Comparison of ENCODE assay signal across 10 mouse cellular contexts in the genomic region with DNA sequence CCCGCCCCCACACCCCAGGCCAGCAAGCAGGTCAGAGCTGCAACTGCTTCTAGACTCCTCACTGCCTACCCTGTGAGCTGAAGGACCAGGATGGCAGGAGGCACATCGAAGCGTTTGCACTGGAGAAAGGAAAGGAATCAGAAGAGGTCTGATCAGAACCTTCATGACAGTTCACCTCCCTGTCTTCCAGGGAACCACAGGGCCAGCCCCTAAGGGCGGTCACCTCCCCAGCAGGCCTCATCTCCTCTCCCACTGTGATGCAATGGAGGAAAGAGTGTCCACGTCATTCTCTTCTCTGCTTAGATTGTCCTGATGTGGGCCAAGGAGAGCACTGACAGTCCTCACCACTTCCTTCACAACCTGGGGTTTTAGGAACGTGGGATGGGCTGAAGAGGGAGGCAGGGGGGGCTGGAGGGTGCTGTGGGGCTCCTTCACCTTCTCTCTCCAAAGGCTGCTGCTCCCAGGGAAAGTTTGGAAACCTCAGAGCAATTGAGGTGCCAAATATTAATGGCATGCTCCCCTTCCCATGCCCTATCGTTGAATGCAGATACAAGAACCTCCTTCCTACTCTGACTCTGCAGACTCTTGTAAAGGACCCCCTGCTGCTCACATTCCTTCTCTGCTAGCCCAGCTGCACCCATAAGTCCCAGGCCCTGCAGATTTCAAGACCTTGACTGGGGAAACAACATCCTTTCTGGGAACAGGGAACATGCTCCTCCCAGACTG. TPM values are rescaled to one million over a fixed set of nuclear protein-coding genes. Genes with fewer than 3 reads are reported as not detected.
DNase-seq lines count a peak whose midpoint lies in the region; ATAC-seq and TF ChIP-seq lines count a peak whose summit lies in the region.
"Had no signal": no experiment of that assay in that cellular context is flagged by ENCODE, and none has a peak within 500 bp of the region (broad histone marks: within the 10 kb centered on the region; RNA-seq: fewer than 3 reads in every experiment).

No protein-coding gene starts in this region.

- H3K9me3 ChIP-seq in lung, embryonic 14.5 days (ENCODE audit: low read depth, low read length): no peaks in the 10 kb centered on the region
- no peaks in the 10 kb centered on the region for H3K9me3 ChIP-seq in midbrain, embryonic 10.5 days (replicated peaks)
- H3K9me3 ChIP-seq in forebrain, embryonic 11.5 days (ENCODE audit: control insufficient read depth, low read length): no peaks in the 10 kb centered on the region
- H3K9me3 ChIP-seq: forebrain, embryonic 12.5 days had no signal

- H3K4me1 ChIP-seq in lung, embryonic 14.5 days (ENCODE audit: insufficient read depth): no peaks in the 10 kb centered on the region
- no peaks in the 10 kb centered on the region for H3K4me1 ChIP-seq in lung, adult 2 months (ENCODE audit: control insufficient read depth, insufficient read depth, low read length)
- H3K4me1 ChIP-seq in midbrain, embryonic 10.5 days: 0 out of 2 replicates have a peak, but pooled peaks cover 4% of the 10 kb centered on the region
- no peaks in the 10 kb centered on the region for H3K4me1 ChIP-seq in forebrain, embryonic 11.5 days (replicated peaks; ENCODE audit: control insufficient read depth, insufficient read depth, low read length)
- H3K4me1 ChIP-seq: forebrain, embryonic 12.5 days had no signal

- no peak overlapping the region for H3K4me2 ChIP-seq in lung, embryonic 14.5 days
- no peak overlapping the region for H3K4me2 ChIP-seq in forebrain, embryonic 11.5 days (ENCODE audit: low read depth, low read length, severe bottlenecking)
- H3K4me2 ChIP-seq: forebrain, embryonic 12.5 days had no signal

- TF ChIP-seq POLR2A in lung, adult 2 months (IDR thresholded peaks at IDR 0.05; ENCODE audit: borderline replicate concordance, extremely low read depth, low read depth, low read length): no peak

- no peak for TF ChIP-seq CTCF in lung, embryonic 14.5 days (IDR thresholded peaks at IDR 0.05; ENCODE audit: low read depth)
- no peak for TF ChIP-seq CTCF in lung, adult 2 months (IDR thresholded peaks at IDR 0.05; ENCODE audit: insufficient read depth, low read length)

- H3K27ac ChIP-seq in lung, embryonic 14.5 days (ENCODE audit: low read depth): no peak overlapping the region
- H3K27ac ChIP-seq in midbrain, embryonic 10.5 days (replicated peaks): no peak overlapping the region
- no peak overlapping the region for H3K27ac ChIP-seq in forebrain, embryonic 11.5 days (ENCODE audit: low read depth, low read length)
- H3K27ac ChIP-seq: forebrain, embryonic 12.5 days had no signal

- no peak overlapping the region for H3K9ac ChIP-seq in lung, embryonic 14.5 days
- no peak overlapping the region for H3K9ac ChIP-seq in forebrain, embryonic 11.5 days (ENCODE audit: low read length)
- H3K9ac ChIP-seq: forebrain, embryonic 12.5 days had no signal

- WGBS in lung, embryonic 14.5 days: 71% methylated on average over 7 of the region's 7 CpGs
- 53% methylated on average over 7 of the region's 7 CpGs for WGBS in lung, adult 2 months
- WGBS in midbrain, embryonic 10.5 days: 73% methylated on average over 7 of the region's 7 CpGs
- WGBS in forebrain, embryonic 11.5 days: 76% methylated on average over 7 of the region's 7 CpGs

- ATAC-seq in lung, embryonic 14.5 days (ENCODE audit: insufficient read depth): peak; percentile 25; the same call in 1 of the 2 replicates
- ATAC-seq in hematopoietic stem cell, adult 5-6 weeks (replicated peaks in 1 of 2; ENCODE audit: insufficient read depth in 1 of 2, low FRiP score in 2 of 2, low TSS enrichment in 1 of 2, low read depth in 1 of 2, poor library complexity in 2 of 2, severe bottlenecking in 2 of 2): peak; percentile 6 to 41; a peak in 3 of 4 replicates
- ATAC-seq in forebrain, embryonic 11.5 days (replicated peaks; ENCODE audit: low FRiP score): no peak

- H3K4me3 ChIP-seq in lung, embryonic 14.5 days (ENCODE audit: low read depth, low read length): no peak overlapping the region
- no peak overlapping the region for H3K4me3 ChIP-seq in lung, adult 2 months (replicated peaks; ENCODE audit: extremely low read depth, low read depth, low read length)
- H3K4me3 ChIP-seq in midbrain, embryonic 10.5 days: no peak overlapping the region
- H3K4me3 ChIP-seq in forebrain, embryonic 11.5 days (ENCODE audit: low read depth, low read length): no peak overlapping the region
- H3K4me3 ChIP-seq: forebrain, embryonic 12.5 days had no signal

- H3K36me3 ChIP-seq in lung, embryonic 14.5 days (ENCODE audit: insufficient read depth): no peaks in the 10 kb centered on the region
- no peaks in the 10 kb centered on the region for H3K36me3 ChIP-seq in midbrain, embryonic 10.5 days
- no peaks in the 10 kb centered on the region for H3K36me3 ChIP-seq in forebrain, embryonic 11.5 days (ENCODE audit: control insufficient read depth, insufficient read depth, low read length)
- H3K36me3 ChIP-seq: forebrain, embryonic 12.5 days had no signal

- H3K27me3 ChIP-seq in lung, embryonic 14.5 days (ENCODE audit: insufficient read depth, low read length): no peaks in the 10 kb centered on the region
- no peaks in the 10 kb centered on the region for H3K27me3 ChIP-seq in midbrain, embryonic 10.5 days (ENCODE audit: low read depth, poor library complexity, severe bottlenecking)
- H3K27me3 ChIP-seq in forebrain, embryonic 11.5 days (ENCODE audit: control insufficient read depth, insufficient read depth, low read length): no peaks in the 10 kb centered on the region
- H3K27me3 ChIP-seq: forebrain, embryonic 12.5 days had no signal

- no peak for DNase-seq in lung, embryonic 14.5 days
- no peak for DNase-seq in lung, adult 2 months
- DNase-seq in lung, postnatal 36 days: peak; percentile 55
- peak; percentile 44 for DNase-seq in thymus, postnatal 4 days
- DNase-seq in midbrain, embryonic 10.5 days (ENCODE audit: low spot score): no peak
- no peak for DNase-seq in kidney, postnatal 4 days
- DNase-seq in forebrain, embryonic 11.5 days (ENCODE audit: low spot score): no peak
- DNase-seq: right cerebral cortex, postnatal 4 days had no signal

RNA-seq across cellular contexts. Expression of a gene that starts 17.3 kb away (rescaled TPM):
- polyA plus RNA-seq in lung, embryonic 14.5 days (2014; fragmentation: Nextera tagmentation; extraction: Ambion mirVana): 0.42 and 0.62 TPM in 2 replicates
- 0.08 and 0.13 TPM in 2 replicates for polyA plus RNA-seq in lung, adult 2 months (2012; rRNA removed)
- total RNA-seq in hematopoietic stem cell, adult 5-6 weeks (2017): not detected in 2 replicates
- polyA plus RNA-seq in midbrain, embryonic 10.5 days (2016; fragmentation: Nextera tagmentation; extraction: Ambion mirVana): 5.8 and 8.1 TPM in 2 replicates
- polyA plus RNA-seq in forebrain, embryonic 11.5 days (2014; fragmentation: Nextera tagmentation; extraction: Ambion mirVana): 7.8 and 8.0 TPM in 2 replicates

RNA-seq across cellular contexts. Expression of a gene that starts 36.4 kb away (rescaled TPM):
- polyA plus RNA-seq in lung, embryonic 14.5 days (2014; fragmentation: Nextera tagmentation; extraction: Ambion mirVana): 2.5 and 4.0 TPM in 2 replicates
- 7.0 and 9.1 TPM in 2 replicates for polyA plus RNA-seq in lung, adult 2 months (2012; rRNA removed)
- 57.2 and 60.3 TPM in 2 replicates for total RNA-seq in hematopoietic stem cell, adult 5-6 weeks (2017)
- polyA plus RNA-seq in midbrain, embryonic 10.5 days (2016; fragmentation: Nextera tagmentation; extraction: Ambion mirVana): 1.8 and 2.6 TPM in 2 replicates
- polyA plus RNA-seq in forebrain, embryonic 11.5 days (2014; fragmentation: Nextera tagmentation; extraction: Ambion mirVana): 2.0 and 2.3 TPM in 2 replicates

RNA-seq across cellular contexts. Expression of a gene that starts 47.5 kb away (rescaled TPM):
- polyA plus RNA-seq in lung, embryonic 14.5 days (2014; fragmentation: Nextera tagmentation; extraction: Ambion mirVana): 1.3 and 1.7 TPM in 2 replicates
- polyA plus RNA-seq in lung, adult 2 months (2012; rRNA removed): 1.9 and 3.6 TPM in 2 replicates
- not detected in 2 replicates for total RNA-seq in hematopoietic stem cell, adult 5-6 weeks (2017)
- 0.19 and 0.25 TPM in 2 replicates for polyA plus RNA-seq in midbrain, embryonic 10.5 days (2016; fragmentation: Nextera tagmentation; extraction: Ambion mirVana)
- 0.05 TPM in 1 of 2 replicates, not detected in the other for polyA plus RNA-seq in forebrain, embryonic 11.5 days (2014; fragmentation: Nextera tagmentation; extraction: Ambion mirVana)
- polyA plus RNA-seq: forebrain, embryonic 12.5 days had no signal

Comparison
In these comparisons a context has a peak if more than half of its experiments do, and no peak if none do; other contexts are left out.
1. DNase-seq: peak in lung, postnatal 36 days (single experiment) and thymus, postnatal 4 days (single experiment); none in lung, embryonic 14.5 days (single experiment), lung, adult 2 months (single experiment), midbrain, embryonic 10.5 days (single experiment), kidney, postnatal 4 days (0 of 2) and forebrain, embryonic 11.5 days (single experiment).